Mouse (Mus musculus) myocyte (in vitro differentiated cells): Measurements from ENCODE around the gene Abca7. TPM values are rescaled to one million over a fixed set of nuclear protein-coding genes. Genes with fewer than 3 reads are reported as not detected.

Source experiments
- H3K27me3 ChIP-seq: one replicate; pipeline ENCODE4 v1.6.1; 2011; ENCODE audit not compliant: control insufficient read depth, insufficient read depth, insufficient read length
- H3K36me3 ChIP-seq: one replicate; pipeline ENCODE4 v1.6.1; 2011; ENCODE audit not compliant: control insufficient read depth, insufficient read depth
- H3K4me2 ChIP-seq: one replicate; pipeline ENCODE4 v1.6.1; 2011; ENCODE audit warnings: low read depth, control low read depth
- H3K4me3 ChIP-seq: one replicate; pipeline ENCODE4 v1.5.1; 2011; ENCODE audit warnings: mild to moderate bottlenecking, control low read depth, moderate library complexity
- H3K79me2 ChIP-seq: one replicate; pipeline ENCODE4 v1.6.1; 2011; ENCODE audit not compliant: control insufficient read depth, insufficient read depth
- H3ac ChIP-seq: one replicate; pipeline ENCODE4 v1.6.1; 2011; ENCODE audit not compliant: control insufficient read depth, insufficient read length
- CEBPB ChIP-seq: IDR thresholded peaks from 2 replicates; pipeline ENCODE4 v1.6.1; 2011; ENCODE audit warnings: mild to moderate bottlenecking, moderate library complexity; ENCODE audit not compliant: poor library complexity, insufficient read depth, severe bottlenecking
- E2F4 ChIP-seq: IDR thresholded peaks from one replicate; pipeline ENCODE4 v1.6.1; 2011; ENCODE audit warnings: mild to moderate bottlenecking, control low read depth, moderate library complexity; ENCODE audit not compliant: insufficient read depth
- MAX ChIP-seq: IDR thresholded peaks from one replicate; pipeline ENCODE4 v1.6.1; 2011; ENCODE audit warnings: low read depth, mild to moderate bottlenecking, control low read depth
- MYOD1 ChIP-seq, 3 experiments: IDR thresholded peaks; one replicate each; pipeline ENCODE4 v1.6.1; 2011; ENCODE audit warnings: control low read depth in 2 of 3, low read depth in 2 of 3, mild to moderate bottlenecking in 2 of 3, moderate library complexity in 1 of 3; ENCODE audit not compliant: insufficient read length in 2 of 3, control insufficient read depth in 1 of 3
- MYOG ChIP-seq, 3 experiments: IDR thresholded peaks; one replicate each; pipeline ENCODE4 v1.6.1; 2011; ENCODE audit warnings: control low read depth in 2 of 3, low read depth in 2 of 3, mild to moderate bottlenecking in 2 of 3; ENCODE audit not compliant: insufficient read length in 2 of 3, control insufficient read depth in 1 of 3, insufficient read depth in 1 of 3
- POLR2A ChIP-seq: IDR thresholded peaks from one replicate; pipeline ENCODE4 v1.6.1; 2011; ENCODE audit warnings: low read depth, mild to moderate bottlenecking, control low read depth, moderate library complexity; ENCODE audit not compliant: insufficient read length
- POLR2AphosphoS2 ChIP-seq: IDR thresholded peaks from one replicate; pipeline ENCODE4 v1.6.1; 2011; ENCODE audit warnings: low read depth, control low read depth; ENCODE audit not compliant: insufficient read length
- REST ChIP-seq: IDR thresholded peaks from one replicate; pipeline ENCODE4 v1.6.1; 2011; ENCODE audit warnings: mild to moderate bottlenecking, control low read depth, moderate library complexity; ENCODE audit not compliant: insufficient read depth, insufficient read length
- SRF ChIP-seq: IDR thresholded peaks from one replicate; pipeline ENCODE4 v1.6.1; 2011; ENCODE audit warnings: low read depth; ENCODE audit not compliant: control insufficient read depth, insufficient read length
- TCF12 ChIP-seq: IDR thresholded peaks from one replicate; pipeline ENCODE4 v1.6.1; 2011; ENCODE audit warnings: mild to moderate bottlenecking, control low read depth; ENCODE audit not compliant: poor library complexity, insufficient read depth, severe bottlenecking
- TCF3 ChIP-seq: IDR thresholded peaks from one replicate; pipeline ENCODE4 v1.6.1; 2011; ENCODE audit warnings: low read depth, control low read depth; ENCODE audit not compliant: insufficient read length
- USF1 ChIP-seq: IDR thresholded peaks from one replicate; pipeline ENCODE4 v1.6.1; 2011; ENCODE audit warnings: low read depth, mild to moderate bottlenecking, control low read depth, moderate library complexity
- polyA plus RNA-seq: library from polyadenylated mRNA; unstranded; fragments of >200 nt; fragmentation: generic; extraction: Trizol; gene quantifications from one replicate; pipeline ENCODE4 v1.2.1, GENCODE M21; 2012; ENCODE audit warnings: missing spikeins

Gene Abca7
- polyA plus RNA-seq = 15.6 TPM

DNA sequence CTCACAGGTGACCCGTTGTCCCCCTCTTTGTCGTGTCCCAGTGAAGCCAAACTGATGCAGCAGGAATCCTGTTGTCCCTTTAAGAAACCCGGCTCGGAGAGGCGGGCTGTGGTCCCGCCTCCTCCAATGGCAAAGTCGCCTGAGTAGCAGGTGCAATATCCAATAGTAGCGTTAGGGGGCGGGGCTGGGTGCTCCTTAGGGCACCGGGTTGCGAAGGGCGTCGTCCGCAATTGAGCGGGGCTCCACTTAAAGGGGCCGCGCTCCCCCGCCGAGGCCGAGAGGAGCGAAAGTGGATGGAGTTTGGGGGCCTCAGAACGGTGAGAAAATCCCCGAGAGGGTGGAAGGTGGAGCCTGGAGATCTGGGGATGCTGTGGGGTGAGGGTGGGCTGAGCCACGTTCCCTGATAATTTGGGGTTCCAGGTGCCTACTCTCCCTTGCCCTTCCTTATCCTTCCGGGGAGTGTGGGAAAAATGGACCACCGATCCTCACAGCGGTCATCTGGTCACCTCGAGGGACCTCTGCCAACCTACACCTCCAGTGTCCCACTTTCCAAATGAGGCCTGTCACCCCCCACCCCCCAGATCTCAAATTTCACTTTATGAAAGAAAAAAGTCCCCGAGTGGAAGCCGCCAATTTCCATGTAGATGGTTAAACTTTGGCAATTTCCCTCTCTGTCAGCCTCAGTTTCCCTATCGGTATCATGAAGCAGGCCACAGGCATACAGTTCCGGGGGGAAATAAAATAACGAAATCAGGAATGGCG, at the start of gene Abca7:
Gene Abca7 (plus strand): TSS at position 223 of the 762 bp plus-strand sequence.
- no peak within 1 kb of the TSS for H3ac ChIP-seq
- H3K4me3 ChIP-seq = peak within 1 kb of the TSS; percentile 73
- TF ChIP-seq REST = no peak
- peak in 1 of 3 experiments; percentile 10 for TF ChIP-seq MYOD1 (IDR thresholded peaks at IDR 0.05; ENCODE audit: control insufficient read depth in 1 of 3, insufficient read length in 2 of 3, low read depth in 2 of 3)
- TF ChIP-seq E2F4 = peak; percentile 13
- no peak for TF ChIP-seq MYOG (IDR thresholded peaks at IDR 0.05; ENCODE audit: control insufficient read depth in 1 of 3, insufficient read depth in 1 of 3, insufficient read length in 2 of 3, low read depth in 2 of 3)
- no peak for TF ChIP-seq POLR2A
- H3K4me2 ChIP-seq = peak within 1 kb of the TSS; percentile 89
- H3K27me3 ChIP-seq = no peaks in the 10 kb centered on the region
- peaks cover 9% of the 10 kb centered on the region for H3K36me3 ChIP-seq
- H3K79me2 ChIP-seq = peaks cover 6% of the 10 kb centered on the region

DNA sequence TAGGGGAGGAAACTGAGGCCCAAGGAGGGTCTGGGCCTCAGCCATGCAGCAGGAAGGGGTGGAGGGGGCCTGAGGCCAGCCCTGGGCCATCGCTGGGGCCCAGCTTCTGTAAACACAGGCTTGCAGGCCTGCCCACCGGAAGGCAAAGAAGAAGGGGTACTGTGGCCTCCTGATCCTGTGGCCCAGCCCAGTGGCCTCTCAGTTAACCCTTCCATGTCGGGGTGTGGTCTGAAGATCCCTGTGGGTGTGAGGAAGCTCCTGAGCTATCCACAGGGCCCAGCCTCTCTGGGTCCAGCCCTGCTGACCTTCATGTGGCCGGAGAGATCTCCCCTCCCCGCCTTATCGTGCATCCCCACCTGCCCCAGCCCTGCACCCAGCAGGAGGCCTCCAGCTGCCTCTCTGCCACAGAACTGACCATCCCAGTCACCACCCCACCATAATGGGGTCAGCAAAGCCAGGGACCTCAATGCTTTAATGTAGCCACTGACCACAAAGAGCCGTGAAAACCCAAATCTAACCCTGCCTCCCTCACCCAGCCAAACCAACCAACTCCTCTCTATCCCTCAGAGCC, 49.5 kb upstream of the Abca7 start:
- Histone ChIP-seq H3K4me2 (no peak overlapping the region), H3ac (no peak overlapping the region), H3K4me3 (no peak overlapping the region), H3K27me3 (no peaks in the 10 kb centered on the region), H3K36me3 (peaks cover 4% of the 10 kb centered on the region), H3K79me2 (no peaks in the 10 kb centered on the region)
- TF ChIP-seq SRF (no peak), MAX (no peak), POLR2A (no peak), TCF12 (peak; percentile 47), TCF3 (peak; percentile 89), POLR2AphosphoS2 (no peak), MYOG (IDR thresholded peaks at IDR 0.05; ENCODE audit: control insufficient read depth in 1 of 3, insufficient read depth in 1 of 3, insufficient read length in 2 of 3, low read depth in 2 of 3) (peak; percentile 19 to 98 (median 97)), MYOD1 (IDR thresholded peaks at IDR 0.05; ENCODE audit: control insufficient read depth in 1 of 3, insufficient read length in 2 of 3, low read depth in 2 of 3) (peak in 2 of 3 experiments; percentile 87 to 94), CEBPB (no peak), REST (no peak), E2F4 (no peak), USF1 (no peak)

DNA sequence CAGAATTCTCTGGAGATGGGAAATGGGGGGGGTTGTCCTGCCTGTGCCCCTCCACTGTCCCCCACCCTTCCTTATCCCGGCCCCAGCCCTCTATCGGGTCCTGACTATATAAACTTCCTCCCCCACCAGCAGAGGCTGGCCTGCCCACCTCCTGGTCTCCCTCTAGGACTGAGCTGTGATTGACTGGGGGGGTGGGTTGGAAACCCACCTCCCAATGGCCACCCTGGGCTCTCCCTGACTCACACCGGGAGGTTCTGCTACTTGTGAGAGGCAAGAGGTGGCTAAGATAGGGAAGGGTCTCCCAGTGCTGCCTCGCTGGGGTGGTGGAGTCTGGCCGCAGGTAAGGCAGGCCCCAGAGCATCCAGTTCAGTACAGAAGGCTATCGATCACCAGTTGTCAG, 48.8 kb upstream of the Abca7 start:
- Histone ChIP-seq H3K36me3 (peaks cover 4% of the 10 kb centered on the region), H3K4me2 (no peak overlapping the region), H3ac (no peak overlapping the region), H3K4me3 (no peak overlapping the region), H3K27me3 (no peaks in the 10 kb centered on the region), H3K79me2 (no peaks in the 10 kb centered on the region)
- no peak for TF ChIP-seq POLR2A
- no peak for TF ChIP-seq POLR2AphosphoS2
- TF ChIP-seq TCF3 = no peak

DNA sequence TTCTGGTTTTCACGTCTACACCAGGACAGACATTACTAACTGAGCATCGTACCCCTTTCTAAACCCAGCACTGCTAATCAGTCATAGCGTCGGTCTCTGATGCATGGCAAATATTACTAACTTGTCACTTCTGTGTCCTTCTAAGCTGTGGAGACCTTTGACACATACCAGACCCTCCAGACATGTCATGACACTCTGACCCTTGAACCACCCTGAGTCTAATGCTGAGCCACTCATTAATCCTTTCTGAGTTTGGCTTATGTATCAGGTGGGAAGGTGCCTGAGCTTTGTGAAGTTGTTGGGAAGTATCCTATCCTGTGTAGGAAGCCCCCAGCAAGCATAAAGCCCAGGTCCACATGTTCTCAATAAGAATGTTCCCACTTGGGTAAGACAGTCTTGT, 46.4 kb upstream of the Abca7 start:
- no peak for TF ChIP-seq TCF12
- TF ChIP-seq MYOG (IDR thresholded peaks at IDR 0.05; ENCODE audit: control insufficient read depth in 1 of 3, insufficient read depth in 1 of 3, insufficient read length in 2 of 3, low read depth in 2 of 3) = no peak
- TF ChIP-seq USF1 = no peak
- TF ChIP-seq CEBPB = no peak
- TF ChIP-seq SRF = no peak
- TF ChIP-seq POLR2AphosphoS2 = no peak
- TF ChIP-seq REST = no peak
- TF ChIP-seq MAX = no peak
- no peak for TF ChIP-seq MYOD1 (IDR thresholded peaks at IDR 0.05; ENCODE audit: control insufficient read depth in 1 of 3, insufficient read length in 2 of 3, low read depth in 2 of 3)
- no peak for TF ChIP-seq POLR2A
- TF ChIP-seq E2F4 = no peak
- TF ChIP-seq TCF3 = no peak
- no peak overlapping the region for H3ac ChIP-seq
- peaks cover 10% of the 10 kb centered on the region for H3K36me3 ChIP-seq
- no peaks in the 10 kb centered on the region for H3K79me2 ChIP-seq
- no peak overlapping the region for H3K4me3 ChIP-seq
- H3K4me2 ChIP-seq = no peak overlapping the region
- no peaks in the 10 kb centered on the region for H3K27me3 ChIP-seq

DNA sequence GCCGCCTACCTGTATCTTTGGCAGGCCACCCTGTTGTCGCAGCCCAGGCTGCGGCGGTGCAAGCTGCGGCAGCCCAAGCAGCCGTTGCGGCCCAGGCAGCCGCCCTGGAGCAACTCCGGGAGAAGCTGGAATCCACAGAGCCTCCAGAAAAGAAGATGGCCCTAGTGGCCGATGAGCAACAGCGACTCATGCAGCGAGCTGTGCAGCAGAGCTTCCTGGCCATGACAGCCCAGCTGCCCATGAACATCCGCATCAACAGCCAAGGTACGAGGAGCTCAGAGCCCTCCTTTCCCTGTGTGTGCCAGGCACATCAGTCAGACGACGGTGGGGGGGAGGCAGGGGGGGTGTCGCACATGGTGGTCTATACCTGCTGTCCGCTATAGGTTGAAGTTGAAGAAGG, 45.6 kb upstream of the Abca7 start:
- peak overlapping the region; percentile 13 for H3K4me2 ChIP-seq
- H3K27me3 ChIP-seq = no peaks in the 10 kb centered on the region
- H3K79me2 ChIP-seq = no peaks in the 10 kb centered on the region
- no peak for TF ChIP-seq MYOG (IDR thresholded peaks at IDR 0.05; ENCODE audit: control insufficient read depth in 1 of 3, insufficient read depth in 1 of 3, insufficient read length in 2 of 3, low read depth in 2 of 3)
- TF ChIP-seq MYOD1 (IDR thresholded peaks at IDR 0.05; ENCODE audit: control insufficient read depth in 1 of 3, insufficient read length in 2 of 3, low read depth in 2 of 3) = peak in 1 of 3 experiments; percentile 51
- TF ChIP-seq E2F4 = no peak
- H3K4me3 ChIP-seq = no peak overlapping the region
- no peak overlapping the region for H3ac ChIP-seq
- peaks cover 10% of the 10 kb centered on the region for H3K36me3 ChIP-seq
